Mouse (Mus musculus) cerebellum, postnatal 36 days (tissue): Measurements from ENCODE around the gene Eif3g.

Source experiments
- DNase-seq, 2 experiments: peaks; one replicate each; pipeline ENCODE4 v3.0.0; 2021 to 2022; ENCODE audit warnings: mixed read lengths in 2 of 2

The Eif3g gene

GRCm38 (mm10) chr9:20898511-20899073 is at the start of gene Eif3g:
Eif3g (minus strand) TSS chr9:20898623.
- peak; percentile 83 to 85 for DNase-seq

GRCm38 (mm10) chr9:20946066-20946880 is 47.9 kb upstream of the Eif3g start:
- DNase-seq = no peak

GRCm38 (mm10) chr9:20944697-20945370 is 46.4 kb upstream of the Eif3g start:
- no peak for DNase-seq

GRCm38 (mm10) chr9:20943911-20944310 is 45.5 kb upstream of the Eif3g start:
- no peak for DNase-seq

GRCm38 (mm10) chr9:20943396-20943795 is 45.0 kb upstream of the Eif3g start:
- peak in 1 of 2 experiments; percentile 10 for DNase-seq

- DNase-seq = no peak
These were observed 24.8 kb upstream of the Eif3g start for GRCm38 (mm10) chr9:20923258-20923657.

- DNase-seq = no peak
These were observed 17.7 kb upstream of the Eif3g start for GRCm38 (mm10) chr9:20916160-20916559.

GRCm38 (mm10) chr9:20909948-20910347 is 11.5 kb upstream of the Eif3g start:
- DNase-seq = no peak

- DNase-seq = no peak
These were observed 3.7 kb upstream of the Eif3g start for GRCm38 (mm10) chr9:20902174-20902491.

- peak in 1 of 2 experiments; percentile 26 for DNase-seq
These were observed 3.2 kb upstream of the Eif3g start for GRCm38 (mm10) chr9:20901466-20902173.

- no peak for DNase-seq
These were observed 500 bp downstream of the Eif3g start for GRCm38 (mm10) chr9:20897736-20898510.

- DNase-seq = no peak
These were observed 3.0 kb downstream of the Eif3g start for GRCm38 (mm10) chr9:20895382-20895781.

GRCm38 (mm10) chr9:20894629-20895028 is 3.8 kb downstream of the Eif3g start:
- no peak for DNase-seq

GRCm38 (mm10) chr9:20893590-20894343 is 4.7 kb downstream of the Eif3g start:
- no peak for DNase-seq

- no peak for DNase-seq
These were observed 5.4 kb downstream of the Eif3g start for GRCm38 (mm10) chr9:20893069-20893468.

GRCm38 (mm10) chr9:20892104-20892653 is 6.2 kb downstream of the Eif3g start:
- no peak for DNase-seq

- no peak for DNase-seq
These were observed 6.9 kb downstream of the Eif3g start for GRCm38 (mm10) chr9:20891339-20892103.

GRCm38 (mm10) chr9:20890411-20890810 is 8.0 kb downstream of the Eif3g start:
- no peak for DNase-seq

GRCm38 (mm10) chr9:20889185-20890141 is 9.0 kb downstream of the Eif3g start:
- DNase-seq = no peak
